Mouse (Mus musculus): ENCODE measurements around the gene Vmn1r231.
A peak's percentile ranks its signal among the peaks of the same experiment; 100 is the strongest.

DNA sequence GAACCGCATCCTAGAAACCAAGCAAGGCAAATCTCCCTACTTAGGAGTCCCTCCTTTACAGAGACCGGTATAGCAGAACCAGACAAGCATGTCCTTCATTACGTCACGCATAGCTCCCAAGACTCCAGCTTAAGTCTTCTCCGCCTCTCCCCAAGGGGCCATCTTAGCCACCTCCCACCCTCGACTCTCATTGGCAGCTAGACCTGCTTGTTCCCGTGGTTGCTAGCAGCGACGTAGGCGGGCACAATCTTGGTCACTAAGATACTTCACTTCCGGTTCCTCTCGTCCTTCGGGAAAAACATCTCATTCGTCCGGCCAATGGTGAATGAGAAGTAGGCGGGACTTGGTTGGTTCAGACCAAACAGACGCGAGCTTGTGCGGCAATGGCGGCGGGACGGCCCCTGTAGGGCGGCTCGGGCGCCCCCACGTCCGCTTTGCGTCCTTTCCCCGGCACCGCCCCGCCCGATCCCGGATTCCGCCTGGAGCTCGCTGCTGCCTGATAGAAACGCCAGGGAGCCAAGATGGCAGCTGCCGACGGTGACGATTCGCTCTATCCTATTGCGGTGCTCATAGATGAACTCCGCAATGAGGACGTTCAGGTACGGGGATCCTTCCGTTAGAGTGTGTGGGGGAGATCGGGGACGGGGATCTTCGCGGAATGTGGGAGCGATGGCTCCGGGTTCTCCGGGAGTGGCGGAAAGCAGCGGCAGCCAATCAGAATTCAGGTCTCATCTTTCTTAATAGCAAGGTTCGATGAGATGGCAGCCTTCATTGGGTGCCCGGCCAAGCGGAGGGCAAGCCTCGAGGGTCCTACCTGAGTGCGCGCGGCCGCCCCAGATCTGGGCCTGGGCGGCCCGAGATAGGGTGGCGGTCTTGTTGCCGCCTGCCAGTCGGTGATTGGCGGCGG is 40.3 kb upstream of the Vmn1r231 start, which contains the start of gene Ppp2r1a:
- TF ChIP-seq CTCF (IDR thresholded peaks at IDR 0.05; ENCODE audit: extremely low read depth, insufficient read length, insufficient replicate concordance, low read depth, low read length), result no peak
- peak; percentile 50; the same call in 1 of the 2 replicates for TF ChIP-seq POLR2A (IDR thresholded peaks at IDR 0.05; ENCODE audit: low read depth, low read length)
